Mouse (Mus musculus) CD4-positive helper T cell, adult 2 months (primary cell): Measurements from ENCODE around the gene Zbtb16.

ENCODE experiments used
- DNase-seq: peaks from one replicate; pipeline ENCODE4 v3.0.0-alpha.2; 2012; ENCODE audit warnings: low read depth, missing footprints, low spot score

The Zbtb16 gene

DNA sequence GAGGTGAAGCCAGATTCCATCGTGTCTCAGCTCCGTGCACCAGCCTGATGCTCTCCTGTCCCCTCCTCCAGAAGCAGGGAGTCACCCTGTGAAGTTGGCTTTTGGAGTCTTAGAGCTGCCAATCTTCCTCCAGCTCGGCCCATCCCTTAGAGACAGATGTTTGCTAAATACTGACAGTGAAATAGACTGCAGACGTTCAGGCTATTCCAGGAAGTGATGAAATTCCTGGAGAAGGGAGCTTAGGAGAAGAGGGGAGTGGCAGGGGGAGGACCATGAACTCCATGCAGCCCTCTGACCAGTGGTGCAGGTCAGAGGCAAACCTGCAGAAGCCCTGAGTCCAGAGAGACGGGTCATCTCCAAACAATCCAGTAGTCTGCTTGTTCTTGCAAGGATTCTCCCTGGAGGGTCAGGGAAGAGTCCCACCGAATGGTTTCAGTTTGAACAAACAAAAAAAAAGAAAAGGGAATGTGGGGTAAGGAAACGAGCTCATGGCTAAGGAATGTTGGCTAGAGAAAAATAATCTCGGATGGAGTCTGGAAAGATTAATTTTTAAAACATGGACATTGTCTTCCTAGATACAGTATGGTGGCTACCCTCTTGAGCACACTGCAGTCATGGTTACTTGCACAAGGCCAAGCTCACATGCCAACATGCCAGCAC, 231.0 kb downstream of the Zbtb16 start, which contains the start of gene Nnmt:
Gene Nnmt (minus strand): TSS at position 215 of the 660 bp plus-strand sequence.
- DNase-seq: no peak
